Mouse (Mus musculus) neural tube, embryonic 11.5 days (tissue): Measurements from ENCODE around the gene Tbck. TPM values are rescaled to one million over a fixed set of nuclear protein-coding genes. Genes with fewer than 3 reads are reported as not detected.

Experiments
- ATAC-seq: fragments of 200-750 bp; cut with Nextera tagmentation; 2 replicates; pipeline ENCODE4 v1.8.0; 2017; ENCODE audit warnings: moderate number of reproducible peaks, mild to moderate bottlenecking, moderate TSS enrichment, moderate library complexity; ENCODE audit not compliant: insufficient read depth, low FRiP score, low TSS enrichment
- DNase-seq: peaks from one replicate; pipeline ENCODE4 v3.0.0-alpha.2; 2015; ENCODE audit warnings: low spot score
- H3K27ac ChIP-seq: fragments of 300-500 bp; sonication (generic); 2 replicates; pipeline ENCODE4 v1.5.1; 2014; ENCODE audit warnings: low read depth, mild to moderate bottlenecking, low read length
- H3K27me3 ChIP-seq: fragments of 300-500 bp; sonication (generic); 2 replicates; pipeline ENCODE4 v1.6.1; 2014; ENCODE audit warnings: mild to moderate bottlenecking, low read length, mixed read lengths; ENCODE audit not compliant: control insufficient read depth, insufficient read depth
- H3K36me3 ChIP-seq: fragments of 300-500 bp; sonication (generic); 2 replicates; pipeline ENCODE4 v1.6.1; 2014; ENCODE audit warnings: mild to moderate bottlenecking, low read length, moderate library complexity, mixed read lengths; ENCODE audit not compliant: control insufficient read depth, insufficient read depth
- H3K4me1 ChIP-seq: fragments of 300-500 bp; sonication (generic); 2 replicates; pipeline ENCODE4 v1.6.1; 2014; ENCODE audit warnings: low read length, mixed read lengths; ENCODE audit not compliant: control insufficient read depth, insufficient read depth
- H3K4me2 ChIP-seq: fragments of 300-500 bp; sonication (generic); 2 replicates; pipeline ENCODE4 v1.6.1; 2014; ENCODE audit warnings: low read depth, mild to moderate bottlenecking, moderate library complexity
- H3K4me3 ChIP-seq: fragments of 300-500 bp; sonication (generic); 2 replicates; pipeline ENCODE4 v1.5.1; 2014; ENCODE audit warnings: low read depth, low read length
- H3K9ac ChIP-seq: fragments of 300-500 bp; sonication (generic); 2 replicates; pipeline ENCODE4 v1.6.1; 2014; ENCODE audit warnings: mild to moderate bottlenecking, low read length
- H3K9me3 ChIP-seq: fragments of 300-500 bp; sonication (generic); 2 replicates; pipeline ENCODE4 v1.6.1; 2016; ENCODE audit warnings: low read length; ENCODE audit not compliant: control insufficient read depth
- WGBS: fragments of 180-500 bp; shearing (Covaris S2); extraction: QIAGEN DNeasy Blood & Tissue Kit; methylation state at CpG from one replicate; pipeline ENCODE4 v1.1.7; 2014; 5-methylcytosine and 5-hydroxymethylcytosine counted together
- polyA plus RNA-seq: library from polyadenylated mRNA; unstranded; fragments of >200 nt; fragmentation: Nextera tagmentation; extraction: Ambion mirVana; gene quantifications from 2 replicates; pipeline ENCODE4 v1.2.1, GENCODE M21; 2014

The Tbck gene
- polyA plus RNA-seq, 1 experiment from 2014 or later = 23.5 TPM

GRCm38 (mm10) chr3:132744287-132745146 lies 60.6 kb downstream of the Tbck start:
- Histone ChIP-seq H3K4me1 (peaks cover 7% of the 10 kb centered on the region; the same call in 1 of the 2 replicates), H3K27me3 (no peaks in the 10 kb centered on the region), H3K4me3 (no peak overlapping the region), H3K4me2 (no peak overlapping the region), H3K36me3 (no peaks in the 10 kb centered on the region), H3K9me3 (no peaks in the 10 kb centered on the region), H3K9ac (no peak overlapping the region), H3K27ac (no peak overlapping the region)
- peak; percentile 48; the same call in 1 of the 2 replicates for ATAC-seq
- 79% methylated on average over 10 of the region's 10 CpGs for WGBS
- no peak for DNase-seq

DNA sequence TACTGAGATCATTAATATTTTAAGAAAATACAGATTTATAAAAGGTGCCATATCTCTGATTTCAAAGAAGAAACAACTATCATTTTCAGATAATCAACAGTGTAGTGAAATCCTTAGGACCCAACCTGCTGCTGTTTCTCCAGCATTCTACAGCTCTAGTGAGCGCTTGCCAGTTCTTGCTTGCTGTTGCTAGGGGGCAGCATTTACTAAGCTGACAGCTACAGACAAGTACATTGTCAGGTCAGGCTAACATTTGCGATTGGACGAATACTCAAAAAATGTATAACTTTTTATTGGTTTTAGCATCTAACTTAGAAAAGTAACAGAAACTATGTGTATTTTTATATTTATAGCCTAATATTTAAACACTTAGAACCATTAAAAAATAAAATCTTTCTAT lies 63.1 kb downstream of the Tbck start:
- DNase-seq = peak; percentile 47
- peak; percentile 73 for ATAC-seq
- WGBS = 50% methylated on average over 3 of the region's 3 CpGs
- no peak overlapping the region for H3K27ac ChIP-seq
- H3K27me3 ChIP-seq = no peaks in the 10 kb centered on the region
- no peak overlapping the region for H3K4me3 ChIP-seq
- H3K4me2 ChIP-seq = no peak overlapping the region
- H3K9ac ChIP-seq = no peak overlapping the region
- peaks cover 7% of the 10 kb centered on the region; the same call in 1 of the 2 replicates for H3K4me1 ChIP-seq
- H3K9me3 ChIP-seq = no peaks in the 10 kb centered on the region
- no peaks in the 10 kb centered on the region for H3K36me3 ChIP-seq

GRCm38 (mm10) chr3:132747766-132748165 lies 63.8 kb downstream of the Tbck start:
- H3K27me3 ChIP-seq = no peaks in the 10 kb centered on the region
- 87% methylated on average over 14 of the region's 14 CpGs for WGBS

GRCm38 (mm10) chr3:132748750-132749149 lies 64.8 kb downstream of the Tbck start:
- ATAC-seq (no peak), DNase-seq (no peak)
- no peaks in the 10 kb centered on the region for H3K27me3 ChIP-seq
- no peak overlapping the region for H3K4me3 ChIP-seq
- H3K9me3 ChIP-seq = no peaks in the 10 kb centered on the region
- H3K36me3 ChIP-seq = no peaks in the 10 kb centered on the region
- H3K9ac ChIP-seq = no peak overlapping the region
- WGBS = 92% methylated on average over 3 of the region's 3 CpGs
- H3K27ac ChIP-seq = no peak overlapping the region
- H3K4me2 ChIP-seq = no peak overlapping the region
- 0 out of 2 replicates have a peak, but pooled peaks cover 4% of the 10 kb centered on the region for H3K4me1 ChIP-seq

More at GRCm38 (mm10) chr3:132747766-132748165, 63.8 kb downstream of the Tbck start:
- Histone ChIP-seq H3K4me3 (no peak overlapping the region), H3K9me3 (no peaks in the 10 kb centered on the region), H3K4me1 (peaks cover 7% of the 10 kb centered on the region; the same call in 1 of the 2 replicates), H3K36me3 (no peaks in the 10 kb centered on the region), H3K27ac (no peak overlapping the region), H3K4me2 (no peak overlapping the region), H3K9ac (no peak overlapping the region)
- ATAC-seq = no peak
- DNase-seq = no peak

DNA sequence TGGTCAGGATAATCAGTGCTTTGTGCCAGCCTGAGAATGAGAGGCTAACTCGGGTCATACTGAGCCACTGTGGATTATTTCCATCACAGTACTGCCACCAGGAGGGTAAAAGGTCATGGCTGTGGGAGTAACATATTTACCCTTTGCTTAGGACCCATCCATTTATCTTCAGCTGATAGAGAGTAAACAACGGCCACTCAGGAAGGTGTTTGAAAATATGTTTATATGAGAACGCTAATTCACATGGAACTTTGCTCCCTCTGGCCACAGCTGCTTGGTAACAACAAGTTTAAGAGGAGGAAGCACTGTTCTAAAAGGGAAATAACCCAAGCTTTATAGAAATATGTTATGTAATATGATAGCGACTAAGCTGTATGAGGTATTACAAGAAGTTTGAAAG lies 68.8 kb downstream of the Tbck start:
- Histone ChIP-seq H3K27ac (no peak overlapping the region), H3K9me3 (no peaks in the 10 kb centered on the region), H3K27me3 (no peaks in the 10 kb centered on the region), H3K9ac (no peak overlapping the region), H3K4me2 (no peak overlapping the region), H3K36me3 (no peaks in the 10 kb centered on the region), H3K4me3 (no peak overlapping the region), H3K4me1 (no peaks in the 10 kb centered on the region)
- ATAC-seq (no peak), DNase-seq (no peak)
- 80% methylated on average over 4 of the region's 4 CpGs for WGBS

GRCm38 (mm10) chr3:132756274-132756673 lies 72.3 kb downstream of the Tbck start:
- 84% methylated on average over 1 of the region's 1 CpGs for WGBS
- ATAC-seq = no peak
- no peaks in the 10 kb centered on the region for H3K4me1 ChIP-seq
- H3K9me3 ChIP-seq = no peaks in the 10 kb centered on the region
- H3K9ac ChIP-seq = no peak overlapping the region
- H3K36me3 ChIP-seq = no peaks in the 10 kb centered on the region
- H3K4me3 ChIP-seq = no peak overlapping the region
- H3K27ac ChIP-seq = no peak overlapping the region
- no peak for DNase-seq
- no peak overlapping the region for H3K4me2 ChIP-seq
- H3K27me3 ChIP-seq = no peaks in the 10 kb centered on the region

GRCm38 (mm10) chr3:132766033-132766726 lies 82.2 kb downstream of the Tbck start:
- H3K36me3 ChIP-seq = no peaks in the 10 kb centered on the region
- H3K4me1 ChIP-seq = no peaks in the 10 kb centered on the region
- no peaks in the 10 kb centered on the region for H3K27me3 ChIP-seq
- no peak overlapping the region for H3K4me3 ChIP-seq
- no peak overlapping the region for H3K9ac ChIP-seq
- H3K27ac ChIP-seq = no peak overlapping the region
- WGBS = 87% methylated on average over 17 of the region's 17 CpGs
- no peak overlapping the region for H3K4me2 ChIP-seq
- ATAC-seq = peak; percentile 54; the same call in 1 of the 2 replicates
- no peak for DNase-seq
- no peaks in the 10 kb centered on the region for H3K9me3 ChIP-seq

- H3K36me3 ChIP-seq = no peaks in the 10 kb centered on the region
- H3K27ac ChIP-seq = no peak overlapping the region
- H3K9me3 ChIP-seq = no peaks in the 10 kb centered on the region
- H3K4me3 ChIP-seq = no peak overlapping the region
- H3K27me3 ChIP-seq = no peaks in the 10 kb centered on the region
- H3K4me1 ChIP-seq = no peaks in the 10 kb centered on the region
- ATAC-seq (no peak), DNase-seq (no peak)
- no peak overlapping the region for H3K4me2 ChIP-seq
- WGBS = 71% methylated on average over 7 of the region's 7 CpGs
- no peak overlapping the region for H3K9ac ChIP-seq
These were observed 88.1 kb downstream of the Tbck start for GRCm38 (mm10) chr3:132772054-132772453.
